Mouse (Mus musculus) forebrain, embryonic 14.5 days (tissue): ENCODE measurements around the gene Tfe3. TPM values are rescaled to one million over a fixed set of nuclear protein-coding genes. Genes with fewer than 3 reads are reported as not detected.

Experiments used
- ATAC-seq: fragments of 200-750 bp; cut with Nextera tagmentation; 2 replicates; pipeline ENCODE4 v1.8.0; 2017; ENCODE audit warnings: mild to moderate bottlenecking, moderate library complexity
- DNase-seq: peaks from one replicate; pipeline ENCODE4 v3.0.0-alpha.2; 2015; ENCODE audit warnings: low spot score
- H3K27ac ChIP-seq: fragments of 300-500 bp; sonication (generic); 2 replicates; pipeline ENCODE4 v1.5.1; 2014; ENCODE audit warnings: low read depth, mild to moderate bottlenecking, control low read depth, low read length, moderate library complexity
- H3K27me3 ChIP-seq: fragments of 300-500 bp; sonication (generic); replicated peaks from 2 replicates; pipeline ENCODE4 v1.6.1; 2014; ENCODE audit warnings: low read length, control low read depth, mixed read lengths; ENCODE audit not compliant: control insufficient read depth, insufficient read depth
- H3K36me3 ChIP-seq: fragments of 300-500 bp; sonication (generic); 2 replicates; pipeline ENCODE4 v1.6.1; 2014; ENCODE audit warnings: low read length, control low read depth; ENCODE audit not compliant: control insufficient read depth, insufficient read depth
- H3K4me1 ChIP-seq: fragments of 300-500 bp; sonication (generic); 2 replicates; pipeline ENCODE4 v1.6.1; 2014; ENCODE audit warnings: antibody characterized with exemption, low read length, control low read depth; ENCODE audit not compliant: control insufficient read depth, insufficient read depth
- H3K4me2 ChIP-seq: fragments of 300-500 bp; sonication (generic); 2 replicates; pipeline ENCODE4 v1.6.1; 2014; ENCODE audit warnings: mild to moderate bottlenecking, control low read depth, low read length
- H3K4me3 ChIP-seq: fragments of 300-500 bp; sonication (generic); 2 replicates; pipeline ENCODE4 v1.5.1; 2014; ENCODE audit warnings: low read depth, low read length, control low read depth
- H3K9ac ChIP-seq: fragments of 300-500 bp; sonication (generic); 2 replicates; pipeline ENCODE4 v1.6.1; 2014; ENCODE audit warnings: mild to moderate bottlenecking, low read length, control low read depth, moderate library complexity
- H3K9me3 ChIP-seq: fragments of 300-500 bp; sonication (generic); replicated peaks from 2 replicates; pipeline ENCODE4 v1.6.1; 2016; ENCODE audit warnings: low read length, control low read depth, mixed read lengths; ENCODE audit not compliant: control insufficient read depth
- WGBS: fragments of 180-500 bp; shearing (Covaris S2); extraction: QIAGEN DNeasy Blood & Tissue Kit; methylation state at CpG from one replicate; pipeline ENCODE4 v1.1.7; 2014; 5-methylcytosine and 5-hydroxymethylcytosine counted together
- polyA plus RNA-seq: library from polyadenylated mRNA; unstranded; fragments of >200 nt; fragmentation: Nextera tagmentation; extraction: Ambion mirVana; gene quantifications from 2 replicates; pipeline ENCODE4 v1.2.1, GENCODE M21; 2014

Tfe3 gene
- polyA plus RNA-seq, 1 experiment from 2014 or later: 16.1 TPM

- Histone ChIP-seq H3K4me1 (no peaks in the 10 kb centered on the region; the same call in 1 of the 2 replicates), H3K9me3 (no peaks in the 10 kb centered on the region), H3K9ac (no peak overlapping the region), H3K36me3 (0 out of 2 replicates have a peak, but pooled peaks cover 7% of the 10 kb centered on the region), H3K27me3 (no peaks in the 10 kb centered on the region), H3K27ac (no peak overlapping the region), H3K4me2 (no peak overlapping the region), H3K4me3 (no peak overlapping the region)
- no peak for DNase-seq
- ATAC-seq: no peak
- WGBS: 85% methylated on average over 12 of the region's 12 CpGs
These were observed 36.5 kb upstream of the Tfe3 start for GRCm38 (mm10) chrX:7725841-7726240.

DNA sequence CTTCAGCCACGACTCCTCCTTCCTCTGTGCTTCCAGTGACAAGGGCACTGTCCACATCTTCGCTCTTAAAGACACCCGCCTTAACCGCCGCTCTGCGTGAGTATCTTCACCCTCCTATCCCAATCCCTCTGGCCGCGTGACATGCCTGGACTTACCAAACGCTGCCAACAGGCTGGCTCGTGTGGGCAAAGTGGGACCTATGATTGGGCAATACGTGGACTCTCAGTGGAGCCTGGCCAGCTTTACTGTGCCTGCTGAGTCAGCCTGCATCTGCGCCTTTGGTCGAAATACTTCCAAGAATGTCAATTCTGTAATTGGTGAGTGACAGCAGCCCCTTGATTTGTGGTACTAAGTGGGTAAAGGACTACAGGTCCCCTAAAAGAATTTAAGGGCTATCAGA lies 35.2 kb upstream of the Tfe3 start:
- no peaks in the 10 kb centered on the region for H3K9me3 ChIP-seq
- no peaks in the 10 kb centered on the region for H3K27me3 ChIP-seq
- H3K36me3 ChIP-seq: 0 out of 2 replicates have a peak, but pooled peaks cover 7% of the 10 kb centered on the region
- DNase-seq (no peak), ATAC-seq (no peak)
- WGBS: 91% methylated on average over 13 of the region's 13 CpGs
- H3K27ac ChIP-seq: no peak overlapping the region
- no peak overlapping the region for H3K4me2 ChIP-seq
- H3K9ac ChIP-seq: no peak overlapping the region
- no peaks in the 10 kb centered on the region; the same call in 1 of the 2 replicates for H3K4me1 ChIP-seq
- no peak overlapping the region for H3K4me3 ChIP-seq

DNA sequence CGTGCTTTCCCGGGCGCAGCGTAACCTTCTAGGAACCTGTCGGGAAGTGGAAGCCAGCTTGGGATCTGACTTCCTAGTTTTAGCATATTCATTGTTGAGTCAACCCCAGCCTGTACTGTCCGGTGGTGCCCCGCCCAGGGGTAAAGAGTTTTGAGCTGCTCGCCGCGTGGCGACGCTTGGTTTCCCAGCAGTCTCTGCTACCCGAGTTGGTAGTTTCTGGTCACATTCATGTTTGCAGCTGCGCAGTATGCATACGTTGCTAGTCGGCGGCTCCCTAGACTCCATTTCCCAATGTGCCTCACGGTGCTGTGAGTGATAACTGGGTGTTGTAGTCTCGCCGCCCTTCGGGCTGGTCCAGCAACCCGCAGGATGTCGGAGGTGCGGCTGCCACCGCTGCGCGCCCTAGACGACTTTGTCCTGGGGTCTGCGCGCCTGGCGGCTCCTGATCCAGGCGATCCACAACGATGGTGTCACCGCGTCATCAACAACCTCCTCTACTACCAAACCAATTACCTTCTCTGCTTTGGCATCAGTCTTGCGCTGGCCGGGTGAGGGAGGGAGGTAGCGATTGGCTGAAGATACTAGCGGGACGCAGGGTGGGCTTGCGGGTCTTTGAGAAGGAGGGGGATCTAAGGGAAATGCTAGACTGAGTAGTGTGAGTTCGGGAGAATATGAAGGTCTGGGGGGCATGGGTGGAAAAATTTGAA lies 34.0 kb upstream of the Tfe3 start, which contains the start of gene Praf2:
Gene Praf2 (plus strand): TSS at position 225 of the 707 bp plus-strand sequence.
- peak; percentile 96 for ATAC-seq
- Histone ChIP-seq H3K27ac (peak within 1 kb of the TSS; percentile 39; the same call in 1 of the 2 replicates), H3K4me1 (no peaks in the 10 kb centered on the region; the same call in 1 of the 2 replicates), H3K9me3 (no peaks in the 10 kb centered on the region), H3K9ac (peak within 1 kb of the TSS; percentile 60), H3K27me3 (no peaks in the 10 kb centered on the region), H3K4me3 (peak within 1 kb of the TSS; percentile 43), H3K36me3 (peaks cover 11% of the 10 kb centered on the region; the same call in 1 of the 2 replicates), H3K4me2 (peak within 1 kb of the TSS; percentile 59)
- DNase-seq: peak; percentile 95
- 35% methylated on average over 42 of the region's 42 CpGs for WGBS

GRCm38 (mm10) chrX:7728922-7729265 lies 33.5 kb upstream of the Tfe3 start:
- peak overlapping the region; percentile 60 for H3K9ac ChIP-seq
- no peaks in the 10 kb centered on the region; the same call in 1 of the 2 replicates for H3K4me1 ChIP-seq
- H3K4me2 ChIP-seq: peak overlapping the region; percentile 59
- peak overlapping the region; percentile 43 for H3K4me3 ChIP-seq
- H3K27me3 ChIP-seq: no peaks in the 10 kb centered on the region
- WGBS: 54% methylated on average over 4 of the region's 4 CpGs
- DNase-seq (no peak), ATAC-seq (no peak)
- peaks cover 12% of the 10 kb centered on the region; the same call in 1 of the 2 replicates for H3K36me3 ChIP-seq
- H3K27ac ChIP-seq: no peak overlapping the region
- H3K9me3 ChIP-seq: no peaks in the 10 kb centered on the region

GRCm38 (mm10) chrX:7733571-7734156 lies 28.7 kb upstream of the Tfe3 start:
- no peaks in the 10 kb centered on the region; the same call in 1 of the 2 replicates for H3K4me1 ChIP-seq
- H3K27me3 ChIP-seq: no peaks in the 10 kb centered on the region
- no peak overlapping the region for H3K4me3 ChIP-seq
- H3K9me3 ChIP-seq: no peaks in the 10 kb centered on the region
- ATAC-seq (no peak), DNase-seq (peak; percentile 37)
- peaks cover 20% of the 10 kb centered on the region; the same call in 1 of the 2 replicates for H3K36me3 ChIP-seq
- 38% methylated on average over 25 of the region's 26 CpGs for WGBS
- H3K9ac ChIP-seq: no peak overlapping the region
- H3K27ac ChIP-seq: no peak overlapping the region
- H3K4me2 ChIP-seq: no peak overlapping the region

DNA sequence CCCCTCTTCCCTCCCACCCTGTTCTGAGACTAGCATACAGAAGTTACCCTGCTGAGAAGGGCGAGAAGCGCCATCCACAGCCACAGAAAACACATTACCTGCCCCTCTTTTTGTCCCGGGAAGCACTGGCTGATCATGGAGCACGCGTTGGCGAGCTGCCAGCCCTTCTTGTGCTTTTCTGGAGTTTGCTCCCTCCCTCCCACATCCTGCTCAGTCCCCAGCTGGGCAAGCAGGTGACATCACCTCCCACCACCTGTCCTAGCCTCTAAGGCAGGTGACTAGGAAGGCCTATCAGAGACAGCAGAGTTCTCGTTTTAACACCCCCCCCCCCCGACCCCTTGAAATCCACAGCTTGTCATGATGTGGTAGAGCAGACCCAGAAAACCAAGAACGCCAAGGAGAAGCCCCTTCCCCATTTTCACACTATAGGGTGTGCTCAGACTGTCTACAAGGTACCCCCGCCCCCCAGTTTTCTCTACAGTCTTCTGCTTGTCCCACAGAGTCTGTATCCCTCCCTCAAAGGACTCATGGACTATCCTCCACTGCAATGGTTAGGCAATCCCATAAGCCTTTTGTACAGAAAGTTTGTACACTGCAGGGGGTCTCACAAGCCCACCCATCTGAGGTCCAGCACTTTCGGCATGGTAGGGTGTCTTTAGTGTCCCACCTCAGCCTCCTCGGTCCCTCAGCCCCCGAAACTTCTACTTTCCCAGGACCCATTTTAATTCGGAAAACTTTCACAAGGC lies 22.9 kb upstream of the Tfe3 start:
- H3K4me2 ChIP-seq: no peak overlapping the region
- H3K36me3 ChIP-seq: peaks cover 15% of the 10 kb centered on the region; the same call in 1 of the 2 replicates
- no peak overlapping the region for H3K9ac ChIP-seq
- H3K27ac ChIP-seq: no peak overlapping the region
- peak; percentile 45 for DNase-seq
- ATAC-seq: no peak
- no peaks in the 10 kb centered on the region for H3K4me1 ChIP-seq
- no peaks in the 10 kb centered on the region for H3K27me3 ChIP-seq
- 68% methylated on average over 14 of the region's 14 CpGs for WGBS
- no peak overlapping the region for H3K4me3 ChIP-seq
- H3K9me3 ChIP-seq: no peaks in the 10 kb centered on the region

GRCm38 (mm10) chrX:7740082-7740819 lies 22.1 kb upstream of the Tfe3 start:
- ATAC-seq: no peak
- no peaks in the 10 kb centered on the region for H3K27me3 ChIP-seq
- no peaks in the 10 kb centered on the region for H3K9me3 ChIP-seq

GRCm38 (mm10) chrX:7741103-7741502 lies 21.3 kb upstream of the Tfe3 start:
- no peaks in the 10 kb centered on the region for H3K27me3 ChIP-seq
- H3K9me3 ChIP-seq: no peaks in the 10 kb centered on the region
- no peaks in the 10 kb centered on the region for H3K4me1 ChIP-seq
- no peak for DNase-seq
- peaks cover 15% of the 10 kb centered on the region; the same call in 1 of the 2 replicates for H3K36me3 ChIP-seq
- 76% methylated on average over 5 of the region's 5 CpGs for WGBS
- H3K9ac ChIP-seq: no peak overlapping the region
- no peak for ATAC-seq
- H3K4me2 ChIP-seq: no peak overlapping the region
- H3K4me3 ChIP-seq: no peak overlapping the region
- H3K27ac ChIP-seq: no peak overlapping the region

More at GRCm38 (mm10) chrX:7740082-7740819, 22.1 kb upstream of the Tfe3 start:
- DNase-seq: no peak
- Histone ChIP-seq H3K4me2 (no peak overlapping the region), H3K9ac (no peak overlapping the region), H3K36me3 (peaks cover 15% of the 10 kb centered on the region; the same call in 1 of the 2 replicates), H3K4me3 (no peak overlapping the region), H3K27ac (no peak overlapping the region), H3K4me1 (no peaks in the 10 kb centered on the region)
- WGBS: 76% methylated on average over 10 of the region's 10 CpGs
